Mouse (Mus musculus): ENCODE results near the gene Slc16a9.

Slc16a9 gene

DNA sequence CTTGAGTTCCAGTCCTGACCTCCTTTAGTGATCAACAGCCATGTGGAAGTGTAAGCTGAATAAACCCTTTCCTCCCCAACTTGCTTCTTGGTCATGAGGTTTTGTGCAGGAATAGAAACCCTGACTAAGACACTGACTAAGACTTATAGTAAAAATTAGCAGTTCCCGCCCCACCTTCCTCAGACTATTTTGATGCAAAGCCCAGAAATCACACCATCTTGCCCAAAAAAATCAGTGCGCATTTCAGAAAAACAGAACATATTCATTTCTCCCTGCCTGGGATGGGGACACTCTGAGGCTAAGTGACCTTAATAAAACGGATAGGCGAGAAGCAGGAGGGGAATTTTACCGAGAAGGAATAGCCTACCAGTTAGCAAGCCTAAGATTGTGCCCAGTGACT lies 60.8 kb downstream of the Slc16a9 start:
- DNase-seq: no peak

DNA sequence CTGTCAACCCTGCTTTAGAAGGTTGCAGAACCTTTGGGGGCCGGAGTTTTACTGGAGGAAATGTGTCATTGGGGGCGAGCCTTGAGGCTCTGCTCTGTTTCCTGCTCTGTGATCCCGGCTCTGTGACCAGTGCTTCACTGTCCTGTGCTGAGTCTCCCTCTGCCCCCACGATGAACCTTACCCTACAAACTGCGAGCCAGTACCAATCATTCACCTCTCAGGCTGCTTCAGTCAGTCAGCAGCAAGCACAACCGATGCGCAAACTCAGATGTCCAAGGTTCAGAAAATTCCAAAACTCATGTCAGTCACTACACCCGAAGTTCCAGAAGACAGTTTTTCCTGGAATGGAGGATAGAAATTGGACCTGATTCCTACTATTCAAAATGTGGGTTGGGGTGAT lies 64.5 kb downstream of the Slc16a9 start:
- DNase-seq: peak; percentile 38 to 53

DNA sequence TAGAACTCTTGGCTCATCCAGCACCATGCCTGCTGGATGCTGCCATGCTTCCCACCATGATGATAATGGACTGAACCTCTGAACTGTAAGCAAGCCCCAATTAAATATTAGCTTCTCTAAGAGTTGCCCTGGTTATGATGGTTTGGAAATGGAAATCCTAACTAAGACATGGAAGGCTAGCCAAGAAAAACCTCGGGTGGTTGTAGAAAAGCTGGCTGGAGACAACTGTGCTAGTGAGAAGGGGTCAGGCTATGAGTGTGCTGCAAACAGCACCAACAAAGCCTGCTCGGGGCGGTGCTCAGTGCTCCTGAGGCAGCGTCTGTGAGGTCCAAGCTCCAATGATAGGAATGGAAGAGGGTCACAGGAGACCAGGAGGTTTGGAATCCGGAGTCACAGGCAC lies 65.7 kb downstream of the Slc16a9 start:
- DNase-seq: peak; percentile 21 to 48

DNA sequence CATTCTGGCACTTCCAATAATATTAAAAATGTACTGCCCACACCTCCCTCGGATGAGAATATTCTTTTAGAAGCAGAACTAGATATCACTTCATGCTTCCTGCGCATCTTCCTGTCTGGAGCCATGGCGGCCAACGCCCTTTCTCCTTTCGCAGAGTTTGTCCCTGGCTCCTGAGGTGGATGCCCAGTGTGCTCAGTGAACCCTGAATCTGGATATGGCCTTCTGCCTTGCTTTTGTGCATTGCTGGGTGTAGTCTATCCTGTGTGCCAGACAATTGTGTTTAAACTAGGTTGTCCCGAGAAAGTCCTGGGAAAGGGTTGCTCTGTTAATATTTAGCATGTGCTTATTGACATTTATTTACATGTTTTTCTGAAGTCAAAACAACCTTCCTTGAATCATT lies 71.0 kb downstream of the Slc16a9 start:
- peak; percentile 56 to 60 for DNase-seq

DNA sequence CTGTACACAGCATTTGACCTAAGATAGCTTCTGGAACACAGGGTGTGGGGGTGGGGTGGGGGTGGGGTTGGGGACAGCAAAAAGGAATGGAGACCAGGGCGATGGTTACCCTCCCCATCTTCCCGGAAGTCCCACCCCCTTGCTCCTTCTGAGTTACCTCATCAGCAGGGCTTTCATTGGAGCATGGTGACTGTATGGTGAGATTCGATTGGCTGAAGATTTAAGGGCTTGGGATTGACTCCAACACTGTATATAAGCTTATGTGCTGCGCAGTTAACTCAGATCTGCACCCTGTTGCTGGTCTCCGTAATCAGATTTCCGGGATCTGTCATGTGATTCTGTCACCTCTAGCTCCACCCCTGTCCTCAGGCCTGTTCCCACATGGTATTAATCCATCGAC lies 72.0 kb downstream of the Slc16a9 start:
- DNase-seq: no peak

DNA sequence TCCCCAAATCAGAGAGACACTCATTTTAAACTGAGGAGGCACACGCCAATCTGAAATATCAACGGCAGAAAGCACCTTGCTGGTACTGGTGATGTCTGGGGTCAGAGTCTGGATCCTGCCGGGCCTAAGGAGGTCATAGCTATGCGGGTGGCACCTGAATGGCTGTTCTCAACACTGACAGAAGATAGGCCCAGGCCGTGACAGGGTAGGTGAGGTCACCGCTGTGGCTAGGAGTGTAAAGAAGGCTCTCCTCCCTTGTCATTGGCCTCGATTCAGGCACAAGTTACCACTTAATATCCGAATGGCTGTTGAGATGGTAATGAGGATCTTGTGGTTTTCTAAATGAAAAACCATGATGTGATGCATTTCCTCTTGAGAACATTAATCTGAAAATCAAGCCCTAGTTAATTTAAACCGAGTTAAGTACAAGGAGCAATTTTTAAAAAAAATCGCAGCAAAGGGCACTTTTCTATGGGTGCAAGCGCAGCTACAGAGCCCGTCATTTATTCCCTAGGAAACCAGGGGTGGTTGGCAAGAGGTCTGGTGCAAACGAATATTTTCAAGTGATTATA lies 72.6 kb downstream of the Slc16a9 start:
- peak; percentile 51 to 53 for DNase-seq

DNA sequence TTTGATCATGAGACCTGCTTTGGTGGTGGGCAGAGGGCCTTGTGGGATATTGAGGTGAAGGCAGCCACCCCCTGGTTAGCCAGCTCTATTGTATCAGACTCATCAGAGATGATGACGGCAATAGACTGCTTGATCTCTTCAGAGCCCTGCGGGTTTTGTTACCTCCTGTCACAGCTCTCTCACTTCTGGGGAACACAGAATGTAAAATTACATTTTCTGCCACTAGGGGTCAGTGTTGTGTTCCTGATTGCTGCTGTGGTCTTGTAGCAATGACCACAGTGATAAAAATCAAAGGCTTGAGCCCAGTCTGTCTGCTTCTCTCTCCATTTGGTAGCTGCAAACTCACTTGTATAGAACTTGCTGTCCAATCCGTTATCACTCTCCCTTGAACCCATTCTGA lies 73.7 kb downstream of the Slc16a9 start:
- peak; percentile 43 to 64 for DNase-seq

DNA sequence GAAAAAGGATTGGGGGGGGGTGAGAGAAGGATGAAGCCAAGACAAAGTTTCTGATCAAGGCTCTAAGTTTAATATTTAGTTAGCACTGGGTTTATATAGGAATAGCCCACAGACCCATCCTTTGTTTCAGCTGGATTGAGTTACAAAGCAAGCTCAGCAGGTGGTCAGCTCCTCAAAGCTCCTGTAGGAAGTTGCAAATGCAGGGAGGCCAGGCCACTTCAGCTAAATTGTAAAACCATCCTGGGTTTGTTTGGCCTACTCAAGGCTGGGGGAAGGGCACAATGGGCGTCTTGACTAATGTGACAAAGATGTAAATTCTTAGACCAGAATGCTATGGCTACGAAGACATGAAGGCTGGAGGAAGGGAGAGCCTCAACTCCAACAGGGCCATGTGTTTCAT lies 80.6 kb downstream of the Slc16a9 start:
- no peak for DNase-seq

DNA sequence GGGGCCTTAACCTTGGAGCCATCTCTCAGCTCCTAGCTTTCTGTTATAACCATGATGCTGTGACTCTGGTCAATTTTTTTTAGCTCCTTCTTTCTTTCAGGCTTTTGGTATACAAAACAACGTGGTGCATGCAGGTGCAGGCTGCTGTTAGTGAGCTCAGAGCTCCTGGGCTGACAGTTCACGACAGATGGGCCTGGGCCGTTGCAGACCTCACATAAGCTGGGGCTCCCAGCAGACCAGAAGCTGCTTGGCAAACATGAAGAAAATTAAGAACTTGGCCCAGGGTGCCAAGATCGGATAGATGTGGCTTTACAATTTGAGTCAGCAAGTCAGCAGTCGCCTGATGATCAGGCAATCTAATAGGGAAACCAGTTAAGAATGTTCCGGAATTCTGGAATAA lies 82.4 kb downstream of the Slc16a9 start:
- no peak for DNase-seq

DNA sequence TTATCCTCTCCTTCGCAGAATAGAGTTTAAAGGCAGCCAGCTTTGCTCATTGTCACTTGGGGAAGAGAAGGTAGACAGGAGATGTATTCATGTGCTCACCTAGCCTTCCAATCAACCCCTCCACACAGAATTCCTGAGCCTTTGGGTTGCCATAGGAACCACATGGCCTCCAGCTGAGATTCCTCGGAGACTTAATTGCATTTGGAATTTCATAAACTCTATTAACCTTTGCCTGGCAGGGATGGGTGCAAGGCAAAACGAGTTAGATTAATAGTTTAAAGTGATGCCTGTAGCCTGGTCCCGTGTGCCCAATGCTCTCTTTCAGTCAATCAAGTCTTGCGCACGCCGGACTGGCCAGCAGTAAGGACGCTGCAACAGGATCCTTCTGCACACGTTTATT lies 83.2 kb downstream of the Slc16a9 start:
- DNase-seq: peak; percentile 15 to 21

Data from kidney, postnatal 36 days (tissue).